Mouse (Mus musculus) intestine, embryonic 16.5 days (tissue): ENCODE measurements around the gene 2010111I01Rik. TPM values are rescaled to one million over a fixed set of nuclear protein-coding genes. Genes with fewer than 3 reads are reported as not detected.
"Not testable (repeated sequence)": the region's sequence is repeated elsewhere in the genome, so short reads cannot be mapped to it uniquely, and the experiment has no call there.

Experiments
- ATAC-seq: fragments of 200-750 bp; cut with Nextera tagmentation; 2 replicates; pipeline ENCODE4 v1.8.0; 2017; ENCODE audit warnings: moderate TSS enrichment, moderate library complexity
- H3K27ac ChIP-seq: fragments of 300-500 bp; sonication (generic); 2 replicates; pipeline ENCODE4 v1.5.1; 2014; ENCODE audit warnings: mild to moderate bottlenecking, low read length
- H3K27me3 ChIP-seq: fragments of 300-500 bp; sonication (generic); replicated peaks from 2 replicates; pipeline ENCODE4 v1.6.1; 2014; ENCODE audit warnings: low read length, control low read depth, mixed read lengths; ENCODE audit not compliant: control insufficient read depth, insufficient read depth
- H3K36me3 ChIP-seq: fragments of 300-500 bp; sonication (generic); 2 replicates; pipeline ENCODE4 v1.6.1; 2014; ENCODE audit warnings: low read length, control low read depth; ENCODE audit not compliant: control insufficient read depth, insufficient read depth
- H3K4me1 ChIP-seq: fragments of 300-500 bp; sonication (generic); 2 replicates; pipeline ENCODE4 v1.6.1; 2014; ENCODE audit warnings: low read length, control low read depth, mixed read lengths; ENCODE audit not compliant: control insufficient read depth, insufficient read depth
- H3K4me2 ChIP-seq: fragments of 300-500 bp; sonication (generic); 2 replicates; pipeline ENCODE4 v1.6.1; 2014; ENCODE audit warnings: low read depth, low read length, control low read depth
- H3K4me3 ChIP-seq: fragments of 300-500 bp; sonication (generic); 2 replicates; pipeline ENCODE4 v1.5.1; 2014; ENCODE audit warnings: mild to moderate bottlenecking, low read length
- H3K9ac ChIP-seq: fragments of 300-500 bp; sonication (generic); 2 replicates; pipeline ENCODE4 v1.6.1; 2014; ENCODE audit warnings: low read depth, low read length
- H3K9me3 ChIP-seq: fragments of 300-500 bp; sonication (generic); 2 replicates; pipeline ENCODE4 v1.6.1; 2016; ENCODE audit warnings: low read length, control low read depth; ENCODE audit not compliant: control insufficient read depth
- WGBS: fragments of 180-500 bp; shearing (Covaris S2); extraction: QIAGEN DNeasy Blood & Tissue Kit; methylation state at CpG from one replicate; pipeline ENCODE4 v1.1.7; 2014; 5-methylcytosine and 5-hydroxymethylcytosine counted together
- polyA plus RNA-seq: library from polyadenylated mRNA; unstranded; fragments of >200 nt; fragmentation: Nextera tagmentation; extraction: Ambion mirVana; gene quantifications from 2 replicates; pipeline ENCODE4 v1.2.1, GENCODE M21; 2015

2010111I01Rik gene
- polyA plus RNA-seq, 1 experiment from 2014 or later, result 98.7 TPM

- Histone ChIP-seq H3K9me3 (no peaks in the 10 kb centered on the region), H3K4me3 (no peak overlapping the region), H3K27me3 (no peaks in the 10 kb centered on the region), H3K27ac (no peak overlapping the region), H3K4me2 (no peak overlapping the region), H3K36me3 (no peaks in the 10 kb centered on the region), H3K4me1 (peaks cover 3% of the 10 kb centered on the region; the same call in 1 of the 2 replicates), H3K9ac (no peak overlapping the region)
- 86% methylated on average over 2 of the region's 2 CpGs for WGBS
- no peak for ATAC-seq
These were observed 116.1 kb downstream of the 2010111I01Rik start for GRCm38 (mm10) chr13:63080823-63081222.

- no peaks in the 10 kb centered on the region for H3K9me3 ChIP-seq
- no peak overlapping the region for H3K9ac ChIP-seq
- no peaks in the 10 kb centered on the region for H3K27me3 ChIP-seq
- WGBS, result 49% methylated on average over 5 of the region's 5 CpGs
- peak overlapping the region; percentile 4; the same call in 1 of the 2 replicates for H3K27ac ChIP-seq
- H3K36me3 ChIP-seq, result no peaks in the 10 kb centered on the region
- H3K4me2 ChIP-seq, result no peak overlapping the region
- peak; percentile 90 for ATAC-seq
- H3K4me1 ChIP-seq, result peaks cover 3% of the 10 kb centered on the region; the same call in 1 of the 2 replicates
- H3K4me3 ChIP-seq, result no peak overlapping the region
These were observed 118.0 kb downstream of the 2010111I01Rik start for GRCm38 (mm10) chr13:63082555-63083136.

GRCm38 (mm10) chr13:63083139-63083538 lies 118.4 kb downstream of the 2010111I01Rik start:
- H3K4me3 ChIP-seq, H3K4me1 ChIP-seq, H3K36me3 ChIP-seq, H3K4me2 ChIP-seq, H3K9me3 ChIP-seq, H3K27me3 ChIP-seq, H3K9ac ChIP-seq: not testable (repeated sequence)
- H3K27ac ChIP-seq, result peak overlapping the region; percentile 4; the same call in 1 of the 2 replicates
- 68% methylated on average over 7 of the region's 7 CpGs for WGBS
- peak; percentile 84 for ATAC-seq

GRCm38 (mm10) chr13:63083663-63084062 lies 119.0 kb downstream of the 2010111I01Rik start:
- Histone ChIP-seq H3K4me2 (no peak overlapping the region), H3K27me3 (no peaks in the 10 kb centered on the region), H3K9ac (no peak overlapping the region), H3K4me3 (no peak overlapping the region), H3K4me1 (peaks cover 3% of the 10 kb centered on the region; the same call in 1 of the 2 replicates), H3K36me3 (no peaks in the 10 kb centered on the region), H3K27ac (no peak overlapping the region), H3K9me3 (no peaks in the 10 kb centered on the region)
- ATAC-seq, result no peak; the same call in 1 of the 2 replicates
- 72% methylated on average over 8 of the region's 8 CpGs for WGBS

DNA sequence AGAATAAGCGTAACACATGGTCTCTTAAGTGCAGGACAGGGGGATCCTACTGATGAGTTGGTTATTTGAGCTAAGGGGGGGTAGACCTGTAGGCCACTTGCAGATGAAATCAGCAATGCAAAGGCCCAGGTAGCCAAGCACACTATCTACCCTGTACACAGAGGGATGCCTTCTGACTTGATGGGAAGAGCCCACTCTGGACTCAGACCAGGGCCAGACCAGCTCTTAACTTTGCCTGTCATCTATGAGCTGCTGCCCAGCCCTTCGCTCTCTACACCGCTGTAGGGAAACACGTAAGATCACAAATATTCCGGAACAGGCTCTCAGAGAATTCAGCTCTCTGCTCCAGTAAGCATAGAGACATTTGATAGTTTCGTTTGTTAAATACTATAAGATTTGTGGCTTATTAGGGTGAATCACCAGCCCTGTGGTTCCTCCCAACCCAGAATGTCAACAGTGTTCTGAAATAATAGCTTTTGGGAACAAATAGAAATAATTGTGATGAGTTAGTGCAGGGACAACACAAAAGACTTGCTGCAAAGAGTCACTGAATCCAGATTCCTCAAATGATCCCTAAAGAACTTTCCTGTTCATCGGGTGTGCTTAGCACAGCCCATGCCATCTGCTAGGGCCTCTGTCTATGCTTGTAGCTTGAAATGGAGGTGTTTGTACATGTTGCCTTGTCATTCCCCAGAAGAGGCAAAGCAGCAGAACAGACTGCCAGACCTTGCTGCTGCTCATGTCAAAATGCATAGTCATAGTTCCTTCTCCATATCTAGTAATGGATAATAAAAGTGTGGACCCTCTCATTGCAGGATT lies 123.4 kb downstream of the 2010111I01Rik start:
- no peaks in the 10 kb centered on the region for H3K9me3 ChIP-seq
- 87% methylated on average over 7 of the region's 7 CpGs for WGBS
- H3K4me1 ChIP-seq, result peaks cover 17% of the 10 kb centered on the region
- H3K27me3 ChIP-seq, result no peaks in the 10 kb centered on the region
- no peak for ATAC-seq
- no peak overlapping the region for H3K4me3 ChIP-seq
- no peak overlapping the region for H3K9ac ChIP-seq
- no peaks in the 10 kb centered on the region for H3K36me3 ChIP-seq
- no peak overlapping the region for H3K27ac ChIP-seq
- H3K4me2 ChIP-seq, result no peak overlapping the region

GRCm38 (mm10) chr13:63089513-63089912 lies 124.8 kb downstream of the 2010111I01Rik start:
- no peak for ATAC-seq
- Histone ChIP-seq H3K4me1 (peaks cover 31% of the 10 kb centered on the region), H3K9ac (no peak overlapping the region), H3K27me3 (no peaks in the 10 kb centered on the region), H3K36me3 (no peaks in the 10 kb centered on the region), H3K4me3 (no peak overlapping the region), H3K4me2 (no peak overlapping the region), H3K27ac (peak overlapping the region; percentile 41; the same call in 1 of the 2 replicates), H3K9me3 (no peaks in the 10 kb centered on the region)
- 53% methylated on average over 4 of the region's 4 CpGs for WGBS

GRCm38 (mm10) chr13:63091246-63091645 lies 126.6 kb downstream of the 2010111I01Rik start:
- Histone ChIP-seq H3K4me1 (peaks cover 43% of the 10 kb centered on the region), H3K9me3 (no peaks in the 10 kb centered on the region), H3K27me3 (no peaks in the 10 kb centered on the region), H3K4me3 (no peak overlapping the region), H3K36me3 (no peaks in the 10 kb centered on the region), H3K27ac (no peak overlapping the region), H3K9ac (no peak overlapping the region), H3K4me2 (no peak overlapping the region)
- ATAC-seq, result no peak
- WGBS, result 78% methylated on average over 2 of the region's 2 CpGs

DNA sequence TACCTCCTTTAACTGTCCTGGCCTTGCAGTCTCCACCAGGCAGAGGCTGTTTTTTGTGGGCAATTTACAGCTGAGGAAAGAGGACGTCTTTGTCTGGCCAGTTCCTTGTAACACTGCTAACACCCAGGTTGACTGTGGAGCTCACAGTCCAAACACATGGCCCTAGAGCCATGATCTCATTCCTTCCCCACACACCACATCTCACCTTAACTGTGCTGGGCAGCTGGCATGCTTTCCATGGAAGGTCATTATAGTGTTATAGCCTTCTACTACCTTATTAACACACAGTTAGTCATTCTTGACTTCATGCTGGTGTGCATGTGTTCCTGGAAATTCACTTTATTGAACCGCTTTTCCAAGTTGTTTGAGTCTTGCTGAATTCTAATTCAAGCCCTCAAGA lies 127.6 kb downstream of the 2010111I01Rik start:
- Histone ChIP-seq H3K27ac (peak overlapping the region; percentile 47; the same call in 1 of the 2 replicates), H3K4me1 (peaks cover 45% of the 10 kb centered on the region), H3K27me3 (no peaks in the 10 kb centered on the region), H3K4me2 (no peak overlapping the region), H3K4me3 (no peak overlapping the region), H3K36me3 (no peaks in the 10 kb centered on the region), H3K9ac (no peak overlapping the region), H3K9me3 (no peaks in the 10 kb centered on the region)
- 70% methylated on average over 2 of the region's 2 CpGs for WGBS
- ATAC-seq, result peak; percentile 16; the same call in 1 of the 2 replicates

GRCm38 (mm10) chr13:63092874-63093273 lies 128.2 kb downstream of the 2010111I01Rik start:
- Histone ChIP-seq H3K4me2 (no peak overlapping the region), H3K27ac (peak overlapping the region; percentile 19; the same call in 1 of the 2 replicates), H3K27me3 (no peaks in the 10 kb centered on the region), H3K9ac (no peak overlapping the region), H3K4me3 (no peak overlapping the region), H3K36me3 (no peaks in the 10 kb centered on the region), H3K4me1 (peaks cover 47% of the 10 kb centered on the region), H3K9me3 (no peaks in the 10 kb centered on the region)
- 59% methylated on average over 2 of the region's 2 CpGs for WGBS
- ATAC-seq, result peak; percentile 88
